Mouse (Mus musculus) liver, embryonic 14.5 days (tissue): ENCODE data around the gene Cyp4f18.

ENCODE experiments used
- CTCF ChIP-seq: IDR thresholded peaks from 2 replicates; pipeline ENCODE4 v1.5.1; 2016; ENCODE audit warnings: antibody characterized with exemption, low read depth, control low read depth
- EP300 ChIP-seq: IDR thresholded peaks from 2 replicates; pipeline ENCODE4 v1.6.1; 2016; ENCODE audit warnings: antibody characterized with exemption, low read depth

- TF ChIP-seq CTCF: no peak
- no peak for TF ChIP-seq EP300
Measured at GRCm38 (mm10) chr8:71965166-71965565, 44.3 kb downstream of the Cyp4f18 start.
